Mouse (Mus musculus) embryonic fibroblast, embryonic 13.5 days (primary cell): ENCODE data around the gene Polr3h. TPM values are rescaled to one million over a fixed set of nuclear protein-coding genes. Genes with fewer than 3 reads are reported as not detected.

Source experiments
- H3K27ac ChIP-seq: 2 replicates; pipeline ENCODE4 v1.5.1; 2012; ENCODE audit warnings: low read length, control low read depth, inconsistent platforms; ENCODE audit not compliant: insufficient read depth
- H3K4me1 ChIP-seq: 2 replicates; pipeline ENCODE4 v1.6.1; 2011; ENCODE audit warnings: low read length; ENCODE audit not compliant: control insufficient read depth, insufficient read depth
- H3K4me3 ChIP-seq: 2 replicates; pipeline ENCODE4 v1.5.1; 2011; ENCODE audit warnings: mild to moderate bottlenecking, control low read depth, low read length; ENCODE audit not compliant: insufficient read depth
- CTCF ChIP-seq: IDR thresholded peaks from 2 replicates; pipeline ENCODE4 v1.5.1; 2011; ENCODE audit warnings: mild to moderate bottlenecking, control low read depth, low read length, moderate library complexity, borderline replicate concordance; ENCODE audit not compliant: insufficient read depth
- POLR2A ChIP-seq: IDR thresholded peaks from 2 replicates; pipeline ENCODE4 v1.6.1; 2011; ENCODE audit warnings: low read depth, mild to moderate bottlenecking, control low read depth, low read length, moderate library complexity
- polyA plus RNA-seq: library from polyadenylated mRNA; stranded (reverse); fragments of >200 nt; gene quantifications from 2 replicates; pipeline ENCODE4 v1.2.4, GENCODE M21; 2011; ENCODE audit warnings: low read depth; ENCODE audit not compliant: missing spikeins, insufficient read length

The Polr3h gene
- polyA plus RNA-seq, 1 experiment = 12.3 TPM

DNA sequence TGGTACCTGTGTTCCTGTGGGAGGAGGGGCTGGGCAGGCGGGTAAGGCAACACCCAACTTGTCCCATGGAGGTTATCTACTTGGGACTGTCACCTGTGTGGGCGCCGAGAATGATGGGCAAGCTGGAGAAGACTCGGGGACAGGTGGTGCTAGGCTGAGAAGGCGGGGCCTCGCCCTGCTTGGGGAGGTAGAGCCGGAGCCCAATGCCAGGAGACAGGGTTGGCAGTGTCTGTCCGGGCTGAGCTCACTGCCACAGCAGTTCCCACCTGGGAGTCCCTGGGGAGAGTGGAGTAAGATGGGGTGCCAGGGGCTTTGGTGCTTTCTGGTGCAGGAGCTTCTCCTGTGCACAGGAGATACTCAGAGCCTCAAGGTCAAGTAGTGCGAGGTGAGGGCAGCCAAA lies 76.9 kb downstream of the Polr3h start:
- Histone ChIP-seq H3K4me1 (no peaks in the 10 kb centered on the region), H3K27ac (no peak overlapping the region)
- TF ChIP-seq CTCF (no peak), POLR2A (no peak)

DNA sequence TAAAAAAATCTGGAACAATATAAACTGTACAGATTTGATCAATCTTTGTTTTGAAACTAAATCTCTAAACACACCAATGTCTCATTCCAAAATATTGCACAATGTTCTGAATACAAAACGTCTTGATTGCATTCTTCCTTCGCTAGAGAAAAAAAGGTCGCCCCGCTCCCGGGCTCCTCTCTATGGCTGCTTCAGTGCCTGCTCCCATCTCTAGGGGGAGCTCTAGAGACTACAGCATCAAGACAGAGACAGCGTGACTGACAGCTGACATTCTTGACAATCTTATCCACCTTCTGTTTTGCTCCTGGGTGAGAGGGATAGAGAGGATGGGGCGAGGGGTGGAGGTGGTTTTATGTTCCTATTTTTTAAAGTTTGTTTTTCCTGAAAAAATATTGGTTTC lies 77.7 kb downstream of the Polr3h start:
- Histone ChIP-seq H3K4me3 (no peak overlapping the region), H3K27ac (no peak overlapping the region), H3K4me1 (no peaks in the 10 kb centered on the region)
- TF ChIP-seq CTCF (0 out of 2 replicates have a peak, but pooled peaks have one; percentile 24), POLR2A (no peak)

More for the DNA sequence above, 76.9 kb downstream of the Polr3h start:
- H3K4me3 ChIP-seq = no peak overlapping the region

- TF ChIP-seq POLR2A = no peak
- no peak for TF ChIP-seq CTCF
- no peak overlapping the region for H3K27ac ChIP-seq
- no peaks in the 10 kb centered on the region for H3K4me1 ChIP-seq
- no peak overlapping the region for H3K4me3 ChIP-seq
These were observed 78.2 kb downstream of the Polr3h start for GRCm38 (mm10) chr15:81847861-81848260.

GRCm38 (mm10) chr15:81847161-81847560 lies 78.9 kb downstream of the Polr3h start:
- no peaks in the 10 kb centered on the region for H3K4me1 ChIP-seq
- H3K27ac ChIP-seq = no peak overlapping the region
- H3K4me3 ChIP-seq = no peak overlapping the region
- TF ChIP-seq CTCF (no peak), POLR2A (no peak)

DNA sequence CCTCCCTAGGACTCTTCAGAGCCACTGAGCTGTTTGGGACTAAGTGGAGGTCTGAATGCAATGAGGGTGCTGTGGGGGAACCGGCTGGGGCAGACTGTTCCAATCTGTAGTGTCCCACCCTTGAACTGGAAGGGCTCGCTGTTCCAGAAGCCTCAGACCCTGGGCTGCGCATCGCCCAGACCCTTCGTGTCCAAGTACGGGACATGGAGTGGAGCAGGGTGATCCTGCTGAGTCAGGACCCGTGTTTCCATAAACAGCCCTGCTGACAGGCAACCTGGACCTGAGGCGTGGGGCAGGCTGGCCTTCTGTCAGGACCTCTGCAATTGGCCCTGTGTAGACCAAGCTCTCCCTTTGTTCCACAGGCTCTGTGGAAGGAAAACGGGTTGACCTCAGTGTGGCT lies 79.3 kb downstream of the Polr3h start:
- Histone ChIP-seq H3K4me1 (no peaks in the 10 kb centered on the region), H3K27ac (no peak overlapping the region), H3K4me3 (no peak overlapping the region)
- TF ChIP-seq CTCF = no peak
- no peak for TF ChIP-seq POLR2A

- no peaks in the 10 kb centered on the region for H3K4me1 ChIP-seq
- no peak overlapping the region for H3K4me3 ChIP-seq
- TF ChIP-seq CTCF (no peak), POLR2A (no peak)
- no peak overlapping the region for H3K27ac ChIP-seq
These were observed 80.3 kb downstream of the Polr3h start for GRCm38 (mm10) chr15:81845724-81846123.

- TF ChIP-seq POLR2A (no peak), CTCF (no peak)
- Histone ChIP-seq H3K27ac (no peak overlapping the region), H3K4me1 (no peaks in the 10 kb centered on the region), H3K4me3 (no peak overlapping the region)
These were observed 80.9 kb downstream of the Polr3h start for GRCm38 (mm10) chr15:81845033-81845625.

GRCm38 (mm10) chr15:81842275-81842674 lies 83.8 kb downstream of the Polr3h start:
- H3K27ac ChIP-seq = no peak overlapping the region
- no peak overlapping the region for H3K4me3 ChIP-seq
- TF ChIP-seq POLR2A = no peak
- no peak for TF ChIP-seq CTCF

GRCm38 (mm10) chr15:81840306-81840705 lies 85.7 kb downstream of the Polr3h start:
- Histone ChIP-seq H3K27ac (no peak overlapping the region), H3K4me1 (peaks cover 5% of the 10 kb centered on the region)
- no peak for TF ChIP-seq CTCF
- TF ChIP-seq POLR2A = no peak

More at GRCm38 (mm10) chr15:81842275-81842674, 83.8 kb downstream of the Polr3h start:
- H3K4me1 ChIP-seq = peaks cover 5% of the 10 kb centered on the region

DNA sequence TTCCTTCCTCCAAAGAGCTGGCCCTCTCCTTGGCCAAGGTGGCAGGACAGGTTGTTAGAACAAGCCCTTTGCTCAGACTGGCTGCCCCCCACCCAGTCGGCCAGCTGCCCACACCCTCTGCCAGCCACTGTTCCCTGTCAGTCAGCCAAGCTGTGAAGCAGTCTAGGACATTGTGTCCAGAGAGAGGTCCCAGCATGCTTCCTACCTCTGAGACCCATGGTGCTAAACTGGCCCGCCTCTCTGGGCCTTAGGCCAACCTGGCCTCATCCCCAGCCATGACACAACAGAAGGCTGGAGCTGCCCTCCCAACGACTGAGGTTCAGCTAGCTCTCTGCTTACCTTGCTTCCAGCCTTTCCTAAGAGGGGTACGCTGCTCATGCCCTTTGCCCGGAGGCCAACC lies 86.4 kb downstream of the Polr3h start:
- Histone ChIP-seq H3K27ac (no peak overlapping the region), H3K4me1 (peaks cover 5% of the 10 kb centered on the region), H3K4me3 (no peak overlapping the region)
- TF ChIP-seq POLR2A = no peak
- no peak for TF ChIP-seq CTCF

More at GRCm38 (mm10) chr15:81840306-81840705, 85.7 kb downstream of the Polr3h start:
- H3K4me3 ChIP-seq = no peak overlapping the region

GRCm38 (mm10) chr15:81838554-81839235 lies 87.3 kb downstream of the Polr3h start:
- Histone ChIP-seq H3K4me3 (no peak overlapping the region), H3K27ac (no peak overlapping the region), H3K4me1 (peaks cover 5% of the 10 kb centered on the region)
- TF ChIP-seq CTCF = no peak
- no peak for TF ChIP-seq POLR2A

Other genes starting within 250 kb of the Polr3h start
- gene Chadl, start 229.0 kb downstream of the Polr3h start, polyA plus RNA-seq = 1.1 and 2.3 TPM in 2 replicates
- 41.2 and 50.6 TPM in 2 replicates for gene Zc3h7b, start 181.2 kb downstream of the Polr3h start, polyA plus RNA-seq
- gene Rangap1, start 180.7 kb downstream of the Polr3h start, polyA plus RNA-seq = 68.2 and 69.1 TPM in 2 replicates
- 37.4 and 43.1 TPM in 2 replicates for gene Tef, start 123.8 kb downstream of the Polr3h start, polyA plus RNA-seq
- 21.4 and 22.8 TPM in 2 replicates for gene Tob2, start 67.4 kb downstream of the Polr3h start, polyA plus RNA-seq
- 53.0 and 71.3 TPM in 2 replicates for gene Phf5a, start 54.3 kb downstream of the Polr3h start, polyA plus RNA-seq
- 143 and 150 TPM in 2 replicates for gene Aco2, start 53.9 kb downstream of the Polr3h start, polyA plus RNA-seq
- 3.3 and 4.4 TPM in 2 replicates for gene Csdc2, start 10.5 kb upstream of the Polr3h start, polyA plus RNA-seq
- 88.7 and 121 TPM in 2 replicates for gene Pmm1, start 34.7 kb upstream of the Polr3h start, polyA plus RNA-seq
- not detected in 2 replicates for gene 1700029P11Rik, start 54.3 kb upstream of the Polr3h start, polyA plus RNA-seq
- 37.4 and 38.1 TPM in 2 replicates for gene Xrcc6, start 61.6 kb upstream of the Polr3h start, polyA plus RNA-seq
- gene Desi1, start 107.6 kb upstream of the Polr3h start, polyA plus RNA-seq = 49.4 and 50.2 TPM in 2 replicates
- 176 and 193 TPM in 2 replicates for gene Snu13, start 121.4 kb upstream of the Polr3h start, polyA plus RNA-seq
- not detected in 2 replicates for gene 4930407I10Rik, start 132.9 kb upstream of the Polr3h start, polyA plus RNA-seq
- not detected in 2 replicates for gene Mei1, start 143.8 kb upstream of the Polr3h start, polyA plus RNA-seq
- gene Ccdc134, start 201.7 kb upstream of the Polr3h start, polyA plus RNA-seq = 15.0 and 18.6 TPM in 2 replicates
- gene Srebf2, start 220.9 kb upstream of the Polr3h start, polyA plus RNA-seq = 86.4 and 87.3 TPM in 2 replicates